In genomic region chr11:104279538-104279937, GRCm38 (mm10) we compare ENCODE assay signal across 32 mouse cellular contexts. TPM values are rescaled to one million over a fixed set of nuclear protein-coding genes. Genes with fewer than 3 reads are reported as not detected.
DNase-seq lines count a peak whose midpoint lies in the region; ATAC-seq and TF ChIP-seq lines count a peak whose summit lies in the region.
"Had no signal": no experiment of that assay in that cellular context is flagged by ENCODE, and none has a peak within 500 bp of the region (broad histone marks: within the 10 kb centered on the region; RNA-seq: fewer than 3 reads in every experiment).

No protein-coding gene starts in this region.

- no peaks in the 10 kb centered on the region for H3K4me1 ChIP-seq in intestine, embryonic 14.5 days (replicated peaks; ENCODE audit: control insufficient read depth, insufficient read depth, low read length)
- H3K4me1 ChIP-seq in hindbrain, embryonic 11.5 days (replicated peaks; ENCODE audit: control insufficient read depth, insufficient read depth, low read length), result 0 out of 2 replicates have a peak, but pooled peaks cover 2% of the 10 kb centered on the region
- H3K4me1 ChIP-seq: heart, embryonic 15.5 days had no signal

- no peak overlapping the region for H3K4me3 ChIP-seq in layer of hippocampus, adult 2 months
- H3K4me3 ChIP-seq in intestine, embryonic 14.5 days (ENCODE audit: low read depth, low read length), result no peak overlapping the region
- H3K4me3 ChIP-seq in hindbrain, embryonic 11.5 days (ENCODE audit: low read depth, low read length), result no peak overlapping the region
- H3K4me3 ChIP-seq: erythroblast, embryonic 14.5 days; heart, embryonic 10.5 days; heart, embryonic 15.5 days; hindbrain, embryonic 12.5 days; limb, embryonic 12.5 days; liver, embryonic 15.5 days; midbrain, embryonic 10.5 days had no signal

- DNase-seq in cerebellum, adult 18-20 months, result peak; percentile 49 to 61
- DNase-seq in cerebellum, adult 9-10 months, result no peak
- DNase-seq in layer of hippocampus, adult 2 months (ENCODE audit: low spot score in 2 of 2), result no peak
- no peak for DNase-seq in layer of hippocampus, postnatal 25 days (ENCODE audit: extremely low spot score in 1 of 2, low spot score in 1 of 2)
- DNase-seq in intestine, embryonic 14.5 days (ENCODE audit: low spot score), result no peak
- no peak for DNase-seq in lung, postnatal 36 days
- DNase-seq in hindbrain, embryonic 11.5 days (ENCODE audit: low spot score), result no peak
- DNase-seq: adrenal gland, adult 2 months; adrenal gland, postnatal 36 days; gastrocnemius, postnatal 25 days; heart, adult 11 months; kidney, adult 2 months; kidney, postnatal 36 days; layer of hippocampus, postnatal 36 days; lung, embryonic 14.5 days; lung, postnatal 14 days; right cerebral cortex, postnatal 25 days; thymus, adult 18-20 months; thymus, postnatal 25 days had no signal

- H3K9ac ChIP-seq in intestine, embryonic 14.5 days (ENCODE audit: low read length), result no peak overlapping the region
- no peak overlapping the region for H3K9ac ChIP-seq in hindbrain, embryonic 11.5 days (ENCODE audit: low read depth, low read length)
- H3K9ac ChIP-seq: heart, embryonic 15.5 days; hindbrain, embryonic 12.5 days; limb, embryonic 12.5 days; liver, embryonic 15.5 days; lung, embryonic 14.5 days had no signal

- TF ChIP-seq CTCF in layer of hippocampus, adult 2 months (conservative IDR thresholded peaks at IDR 0.05), result no peak

- WGBS in intestine, embryonic 14.5 days, result 39% methylated on average over 3 of the region's 3 CpGs
- WGBS in hindbrain, embryonic 11.5 days, result 78% methylated on average over 3 of the region's 3 CpGs

- H3K9me3 ChIP-seq in intestine, embryonic 14.5 days (ENCODE audit: control insufficient read depth, low read length), result no peaks in the 10 kb centered on the region
- no peaks in the 10 kb centered on the region for H3K9me3 ChIP-seq in hindbrain, embryonic 11.5 days (ENCODE audit: control insufficient read depth, low read length)
- H3K9me3 ChIP-seq: heart, embryonic 10.5 days; heart, embryonic 15.5 days; hindbrain, embryonic 12.5 days; limb, embryonic 12.5 days; liver, embryonic 15.5 days; midbrain, embryonic 10.5 days had no signal

- no peaks in the 10 kb centered on the region for H3K27me3 ChIP-seq in intestine, embryonic 14.5 days (replicated peaks; ENCODE audit: control insufficient read depth, insufficient read depth, low read length)
- H3K27me3 ChIP-seq in hindbrain, embryonic 11.5 days (ENCODE audit: control insufficient read depth, insufficient read depth, low read length), result no peaks in the 10 kb centered on the region
- H3K27me3 ChIP-seq: hindbrain, embryonic 12.5 days; limb, embryonic 12.5 days had no signal

- H3K36me3 ChIP-seq in intestine, embryonic 14.5 days (ENCODE audit: control insufficient read depth, insufficient read depth, low read length), result no peaks in the 10 kb centered on the region
- H3K36me3 ChIP-seq in hindbrain, embryonic 11.5 days (ENCODE audit: control insufficient read depth, insufficient read depth, low read length), result no peaks in the 10 kb centered on the region
- H3K36me3 ChIP-seq: heart, embryonic 10.5 days; heart, embryonic 15.5 days; limb, embryonic 12.5 days; liver, embryonic 15.5 days; midbrain, embryonic 10.5 days had no signal

- H3K4me2 ChIP-seq in intestine, embryonic 14.5 days (ENCODE audit: low read length), result no peak overlapping the region
- no peak overlapping the region for H3K4me2 ChIP-seq in hindbrain, embryonic 11.5 days (replicated peaks; ENCODE audit: low read depth, low read length)
- H3K4me2 ChIP-seq: heart, embryonic 15.5 days; hindbrain, embryonic 12.5 days; limb, embryonic 12.5 days; liver, embryonic 15.5 days; lung, embryonic 14.5 days had no signal

- ATAC-seq in intestine, embryonic 14.5 days (replicated peaks; ENCODE audit: low FRiP score, low TSS enrichment, low read depth), result peak; percentile 32; the same call in 1 of the 2 replicates
- ATAC-seq in hindbrain, embryonic 11.5 days (ENCODE audit: low FRiP score), result no peak
- ATAC-seq: activated CD4-positive, CD25-positive, alpha-beta regulatory T cell, adult 4 months; CD4-positive, CD25-positive, alpha-beta regulatory T cell, adult 4 months; hindbrain, postnatal 0 days; midbrain, embryonic 16.5 days had no signal

- H3K27ac ChIP-seq in layer of hippocampus, adult 2 months, result peak overlapping the region; percentile 81; the same call in 1 of the 2 replicates
- H3K27ac ChIP-seq in intestine, embryonic 14.5 days (ENCODE audit: low read depth), result no peak overlapping the region
- H3K27ac ChIP-seq in hindbrain, embryonic 11.5 days (ENCODE audit: low read depth, low read length), result no peak overlapping the region
- H3K27ac ChIP-seq: heart, embryonic 10.5 days; heart, embryonic 15.5 days; hindbrain, embryonic 12.5 days; hindbrain, postnatal 0 days; limb, embryonic 12.5 days; liver, embryonic 15.5 days; midbrain, embryonic 10.5 days; stomach, postnatal 0 days had no signal

RNA-seq across cellular contexts. Expression of gene Mapt, which starts 48.3 kb away (rescaled TPM):
- 100 to 1,000 TPM; 312 to 318 TPM for total RNA-seq in layer of hippocampus, adult 2 months (2021)
- 100 to 1,000 TPM; 275 to 302 TPM for total RNA-seq in layer of hippocampus, postnatal 25 days (2021)
- polyA plus RNA-seq in intestine, embryonic 14.5 days (2014; fragmentation: Nextera tagmentation; extraction: Ambion mirVana), result 16.8 and 18.9 TPM in 2 replicates
- 91.9 and 94.9 TPM in 2 replicates for polyA plus RNA-seq in hindbrain, embryonic 11.5 days (2014; fragmentation: Nextera tagmentation; extraction: Ambion mirVana)
- total RNA-seq: megakaryocyte progenitor cell, adult 5-6 weeks had no signal
- polyA plus RNA-seq: erythroblast, embryonic 14.5 days had no signal

Comparison
In these comparisons a context has a peak if more than half of its experiments do, and no peak if none do; other contexts are left out.
1. DNase-seq: peak in cerebellum, adult 18-20 months (2 of 2); none in cerebellum, adult 9-10 months (single experiment), layer of hippocampus, adult 2 months (0 of 2), layer of hippocampus, postnatal 25 days (0 of 2), intestine, embryonic 14.5 days (single experiment), lung, postnatal 36 days (single experiment) and hindbrain, embryonic 11.5 days (single experiment).